Mouse (Mus musculus): ENCODE results near the gene Trip4. TPM values are rescaled to one million over a fixed set of nuclear protein-coding genes. Genes with fewer than 3 reads are reported as not detected.
A peak's percentile ranks its signal among the peaks of the same experiment; 100 is the strongest.

Trip4 gene
- polyA plus RNA-seq, 1 experiment, result 83.4 TPM

DNA sequence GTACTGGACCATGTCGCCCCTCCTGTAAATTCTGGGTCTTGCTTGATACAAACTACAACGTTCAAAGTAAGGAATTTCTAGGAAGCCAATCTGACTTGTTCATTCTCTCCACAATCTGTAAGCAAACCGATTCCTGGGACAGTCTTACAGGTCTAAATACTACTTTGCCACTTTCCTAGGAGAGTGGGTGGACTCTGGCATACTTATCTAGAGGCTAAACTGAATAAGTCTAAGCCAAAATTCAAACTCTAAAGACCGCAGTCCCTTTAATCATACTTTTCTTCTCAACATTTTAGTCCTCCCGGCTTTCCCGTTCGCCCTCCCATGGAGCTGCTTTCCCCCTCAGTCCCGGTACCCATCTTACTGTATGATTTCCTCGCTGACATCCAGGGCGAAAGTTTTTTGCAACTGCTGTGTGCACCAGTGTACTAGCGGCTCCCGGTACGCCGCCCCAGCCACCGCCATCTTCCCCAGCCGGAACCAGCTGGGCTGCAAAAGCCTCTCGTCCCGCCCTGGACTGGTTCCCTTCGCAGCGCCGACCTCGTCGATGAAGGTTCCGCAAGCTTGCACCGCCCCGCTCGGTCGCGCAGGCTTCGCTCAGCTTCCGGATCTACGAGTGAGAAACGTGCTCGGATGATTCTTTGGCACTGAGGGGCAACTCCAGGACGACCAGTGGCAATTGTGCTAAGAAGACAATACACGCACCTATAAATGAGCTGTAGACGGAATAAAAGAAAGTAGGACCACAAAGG, 23.9 kb downstream of the Trip4 start:
- Histone ChIP-seq H3K4me3 (ENCODE audit: control insufficient read depth, low read depth, low read length) (peak overlapping the region; percentile 94), H3K27me3 (ENCODE audit: control insufficient read depth, insufficient read depth, low read length) (no peaks in the 10 kb centered on the region), H3K4me1 (ENCODE audit: control insufficient read depth, insufficient read depth, low read length) (no peaks in the 10 kb centered on the region), H3K27ac (ENCODE audit: control insufficient read depth, insufficient read depth, low read depth, low read length) (peak overlapping the region; percentile 76), H3K36me3 (ENCODE audit: control insufficient read depth, insufficient read depth, low read length) (no peaks in the 10 kb centered on the region)
- TF ChIP-seq POLR2A (IDR thresholded peaks at IDR 0.05; ENCODE audit: control insufficient read depth, low read depth, low read length) (peak; percentile 95), CTCF (IDR thresholded peaks at IDR 0.05; ENCODE audit: control insufficient read depth, insufficient read depth, insufficient replicate concordance, low read depth, low read length) (no peak)

DNA sequence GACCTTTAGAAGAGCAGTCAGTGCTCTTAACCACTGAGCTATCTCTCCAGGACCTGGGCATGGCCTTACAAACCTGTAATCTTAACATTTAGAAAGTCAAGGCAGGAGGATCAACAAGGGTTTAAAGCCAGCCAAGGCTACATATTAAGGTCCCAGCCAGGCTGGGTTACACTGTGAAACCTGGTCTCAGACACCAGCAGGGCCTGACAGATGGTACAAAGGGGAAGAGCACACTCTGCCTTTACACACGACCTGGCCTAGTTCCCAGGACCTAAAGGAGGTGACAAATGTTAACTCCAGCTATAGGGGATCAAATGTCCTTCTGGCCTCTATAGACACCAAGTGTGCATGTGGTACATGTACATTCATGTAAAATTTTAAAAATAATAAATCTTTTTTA, 48.9 kb downstream of the Trip4 start:
- no peaks in the 10 kb centered on the region; the same call in 1 of the 2 replicates for H3K36me3 ChIP-seq (ENCODE audit: control insufficient read depth, insufficient read depth, low read length)
- no peak overlapping the region for H3K4me3 ChIP-seq (ENCODE audit: control insufficient read depth, low read depth, low read length)
- no peaks in the 10 kb centered on the region for H3K4me1 ChIP-seq (ENCODE audit: control insufficient read depth, insufficient read depth, low read length)
- no peaks in the 10 kb centered on the region for H3K27me3 ChIP-seq (ENCODE audit: control insufficient read depth, insufficient read depth, low read length)
- no peak for TF ChIP-seq POLR2A (IDR thresholded peaks at IDR 0.05; ENCODE audit: control insufficient read depth, low read depth, low read length)
- TF ChIP-seq CTCF (IDR thresholded peaks at IDR 0.05; ENCODE audit: control insufficient read depth, insufficient read depth, insufficient replicate concordance, low read depth, low read length), result no peak
- H3K27ac ChIP-seq (ENCODE audit: control insufficient read depth, insufficient read depth, low read depth, low read length), result no peak overlapping the region

DNA sequence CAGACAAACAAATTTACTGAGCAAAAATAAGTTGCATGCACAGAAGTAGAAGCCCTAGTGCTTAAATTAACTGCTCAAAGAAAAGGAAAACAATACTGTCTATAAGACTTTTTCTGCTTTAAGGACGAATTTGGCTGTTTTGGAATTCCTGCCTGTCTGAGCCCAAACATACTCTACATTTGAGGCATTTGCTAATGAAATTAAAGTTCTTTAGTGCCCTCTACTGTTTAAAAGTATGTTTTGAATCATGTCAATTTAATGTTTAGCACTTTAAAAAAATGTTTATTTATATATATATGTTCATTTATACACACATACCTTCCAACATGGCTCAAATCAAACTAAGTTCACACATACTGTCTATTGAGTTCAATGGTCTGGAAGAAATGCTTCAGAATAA, 58.4 kb downstream of the Trip4 start:
- Histone ChIP-seq H3K27me3 (ENCODE audit: control insufficient read depth, insufficient read depth, low read length) (no peaks in the 10 kb centered on the region), H3K4me3 (ENCODE audit: control insufficient read depth, low read depth, low read length) (no peak overlapping the region), H3K36me3 (ENCODE audit: control insufficient read depth, insufficient read depth, low read length) (peaks cover 1% of the 10 kb centered on the region; the same call in 1 of the 2 replicates), H3K4me1 (ENCODE audit: control insufficient read depth, insufficient read depth, low read length) (no peaks in the 10 kb centered on the region), H3K27ac (ENCODE audit: control insufficient read depth, insufficient read depth, low read depth, low read length) (no peak overlapping the region)
- no peak for TF ChIP-seq POLR2A (IDR thresholded peaks at IDR 0.05; ENCODE audit: control insufficient read depth, low read depth, low read length)
- no peak for TF ChIP-seq CTCF (IDR thresholded peaks at IDR 0.05; ENCODE audit: control insufficient read depth, insufficient read depth, insufficient replicate concordance, low read depth, low read length)

DNA sequence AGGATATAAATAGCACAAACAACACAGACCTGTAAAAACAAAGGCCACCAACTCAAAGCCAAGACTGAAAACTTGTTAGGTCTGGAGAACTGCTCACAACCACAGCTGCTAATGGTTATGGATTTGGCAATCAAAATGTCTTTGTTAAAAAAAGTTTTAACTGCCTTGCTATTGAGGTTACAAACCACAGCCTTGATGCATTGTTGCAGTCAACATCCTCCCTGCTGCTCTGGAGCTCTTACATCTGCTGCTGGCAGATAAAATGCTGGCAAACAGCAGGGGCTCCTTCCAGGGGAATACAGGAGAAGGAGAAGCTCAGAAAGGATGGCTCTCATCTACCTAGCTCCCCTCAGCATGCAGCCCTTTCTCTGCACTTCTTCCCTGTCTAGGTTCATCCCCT, 60.4 kb downstream of the Trip4 start:
- Histone ChIP-seq H3K36me3 (ENCODE audit: control insufficient read depth, insufficient read depth, low read length) (peaks cover 1% of the 10 kb centered on the region; the same call in 1 of the 2 replicates), H3K4me1 (ENCODE audit: control insufficient read depth, insufficient read depth, low read length) (no peaks in the 10 kb centered on the region), H3K27me3 (ENCODE audit: control insufficient read depth, insufficient read depth, low read length) (no peaks in the 10 kb centered on the region), H3K27ac (ENCODE audit: control insufficient read depth, insufficient read depth, low read depth, low read length) (no peak overlapping the region), H3K4me3 (ENCODE audit: control insufficient read depth, low read depth, low read length) (no peak overlapping the region)
- TF ChIP-seq POLR2A (IDR thresholded peaks at IDR 0.05; ENCODE audit: control insufficient read depth, low read depth, low read length), result no peak
- no peak for TF ChIP-seq CTCF (IDR thresholded peaks at IDR 0.05; ENCODE audit: control insufficient read depth, insufficient read depth, insufficient replicate concordance, low read depth, low read length)

DNA sequence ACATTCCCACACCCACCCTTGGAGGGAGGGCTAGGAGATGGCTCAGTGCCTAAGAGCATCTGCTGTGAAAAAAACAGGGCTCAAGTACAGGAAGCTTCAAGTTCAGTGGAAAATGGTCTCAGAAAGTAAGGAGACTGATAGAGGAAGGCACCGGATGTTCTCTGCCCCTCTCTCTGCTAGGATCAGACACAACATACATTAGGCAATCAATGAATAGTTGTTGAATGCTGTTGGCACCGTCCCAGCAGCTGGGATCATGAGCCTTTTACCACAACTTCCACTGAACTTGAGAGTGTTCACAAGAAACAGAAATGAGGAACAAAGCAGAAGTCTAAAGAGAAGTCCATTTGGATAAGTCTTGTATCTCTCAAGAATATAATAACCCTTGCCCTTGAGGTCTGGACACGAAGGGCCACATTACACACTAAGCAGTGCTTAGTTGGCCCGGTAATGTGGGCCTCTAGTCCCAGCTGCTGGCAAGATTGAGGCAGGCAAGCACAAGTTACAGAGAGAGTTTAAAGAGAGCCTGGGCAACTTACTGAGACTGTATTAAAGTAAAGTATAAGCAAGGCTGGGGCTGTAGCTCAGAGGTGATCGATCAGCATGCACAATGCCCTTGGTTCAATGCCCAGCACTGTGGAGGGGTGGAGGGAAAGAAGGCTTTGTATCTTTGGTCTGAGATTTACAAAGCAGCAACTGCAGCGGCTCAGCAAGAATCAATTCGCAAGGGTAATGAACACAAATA, 64.0 kb downstream of the Trip4 start:
- no peak overlapping the region for H3K27ac ChIP-seq (ENCODE audit: control insufficient read depth, insufficient read depth, low read depth, low read length)
- H3K36me3 ChIP-seq (ENCODE audit: control insufficient read depth, insufficient read depth, low read length), result no peaks in the 10 kb centered on the region; the same call in 1 of the 2 replicates
- no peak overlapping the region for H3K4me3 ChIP-seq (ENCODE audit: control insufficient read depth, low read depth, low read length)
- TF ChIP-seq CTCF (IDR thresholded peaks at IDR 0.05; ENCODE audit: control insufficient read depth, insufficient read depth, insufficient replicate concordance, low read depth, low read length), result no peak
- no peak for TF ChIP-seq POLR2A (IDR thresholded peaks at IDR 0.05; ENCODE audit: control insufficient read depth, low read depth, low read length)
- H3K27me3 ChIP-seq (ENCODE audit: control insufficient read depth, insufficient read depth, low read length), result no peaks in the 10 kb centered on the region
- no peaks in the 10 kb centered on the region for H3K4me1 ChIP-seq (ENCODE audit: control insufficient read depth, insufficient read depth, low read length)

DNA sequence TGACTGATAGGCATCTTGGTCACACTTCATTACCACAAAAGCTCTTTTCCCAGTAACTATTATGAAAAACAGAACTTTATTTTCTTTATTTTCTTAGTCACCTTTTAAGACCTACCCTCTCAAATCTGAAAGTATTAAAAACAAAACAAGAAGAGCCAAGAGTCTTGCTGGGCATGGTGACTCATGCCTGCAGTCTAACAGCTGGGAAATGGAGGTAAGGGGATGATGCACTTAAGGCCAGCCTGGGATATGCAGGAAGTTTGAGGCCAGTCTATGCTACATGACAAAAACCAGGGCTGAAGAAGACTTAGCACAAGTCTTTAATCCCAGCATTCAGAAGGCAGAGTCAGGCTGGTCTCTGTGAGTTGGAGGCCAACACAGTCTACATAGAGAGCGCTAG, 68.8 kb downstream of the Trip4 start:
- TF ChIP-seq CTCF (IDR thresholded peaks at IDR 0.05; ENCODE audit: control insufficient read depth, insufficient read depth, insufficient replicate concordance, low read depth, low read length), result no peak
- no peak for TF ChIP-seq POLR2A (IDR thresholded peaks at IDR 0.05; ENCODE audit: control insufficient read depth, low read depth, low read length)
- no peaks in the 10 kb centered on the region for H3K4me1 ChIP-seq (ENCODE audit: control insufficient read depth, insufficient read depth, low read length)

DNA sequence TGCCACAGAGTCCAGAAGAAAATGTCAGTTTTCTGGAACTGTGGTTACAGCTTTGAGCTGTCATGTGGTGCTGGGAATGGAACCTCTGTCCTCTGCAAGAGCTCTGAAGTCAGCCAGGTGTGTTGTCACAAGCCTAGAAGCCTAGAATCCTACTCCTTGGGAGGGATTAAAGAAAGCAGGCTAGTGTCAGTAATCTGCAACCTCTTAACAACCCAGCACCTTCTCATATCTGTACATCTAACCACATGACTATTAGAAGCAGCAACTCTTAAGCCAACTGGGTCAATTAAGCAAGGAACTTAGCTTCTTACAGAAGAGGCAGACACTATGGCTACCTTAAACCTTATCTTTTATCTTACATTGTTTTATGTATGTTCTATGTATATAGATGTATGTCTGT, 71.7 kb downstream of the Trip4 start:
- no peaks in the 10 kb centered on the region for H3K27me3 ChIP-seq (ENCODE audit: control insufficient read depth, insufficient read depth, low read length)
- no peak overlapping the region for H3K27ac ChIP-seq (ENCODE audit: control insufficient read depth, insufficient read depth, low read depth, low read length)
- H3K4me3 ChIP-seq (ENCODE audit: control insufficient read depth, low read depth, low read length), result no peak overlapping the region
- TF ChIP-seq POLR2A (IDR thresholded peaks at IDR 0.05; ENCODE audit: control insufficient read depth, low read depth, low read length), result no peak
- TF ChIP-seq CTCF (IDR thresholded peaks at IDR 0.05; ENCODE audit: control insufficient read depth, insufficient read depth, insufficient replicate concordance, low read depth, low read length), result no peak
- no peaks in the 10 kb centered on the region; the same call in 1 of the 2 replicates for H3K36me3 ChIP-seq (ENCODE audit: control insufficient read depth, insufficient read depth, low read length)
- no peaks in the 10 kb centered on the region for H3K4me1 ChIP-seq (ENCODE audit: control insufficient read depth, insufficient read depth, low read length)

More for the DNA sequence above, 68.8 kb downstream of the Trip4 start:
- H3K27me3 ChIP-seq (ENCODE audit: control insufficient read depth, insufficient read depth, low read length), result no peaks in the 10 kb centered on the region
- no peak overlapping the region for H3K27ac ChIP-seq (ENCODE audit: control insufficient read depth, insufficient read depth, low read depth, low read length)
- H3K4me3 ChIP-seq (ENCODE audit: control insufficient read depth, low read depth, low read length), result no peak overlapping the region
- no peaks in the 10 kb centered on the region; the same call in 1 of the 2 replicates for H3K36me3 ChIP-seq (ENCODE audit: control insufficient read depth, insufficient read depth, low read length)
